Mouse (Mus musculus) embryonic facial prominence, embryonic 10.5 days (tissue): Measurements from ENCODE around the gene Atxn1. TPM values are rescaled to one million over a fixed set of nuclear protein-coding genes. Genes with fewer than 3 reads are reported as not detected.

Experiments used
- DNase-seq: peaks from one replicate; pipeline ENCODE4 v3.0.0-alpha.2; 2017; ENCODE audit warnings: low spot score
- H3K27ac ChIP-seq: fragments of 300-500 bp; sonication (generic); replicated peaks from 2 replicates; pipeline ENCODE4 v1.5.1; 2016; ENCODE audit warnings: mild to moderate bottlenecking
- H3K27me3 ChIP-seq: fragments of 300-500 bp; sonication (generic); replicated peaks from 2 replicates; pipeline ENCODE4 v1.6.1; 2016; ENCODE audit warnings: low read depth, mild to moderate bottlenecking; ENCODE audit not compliant: poor library complexity, severe bottlenecking
- H3K36me3 ChIP-seq: fragments of 300-500 bp; sonication (generic); replicated peaks from 2 replicates; pipeline ENCODE4 v1.6.1; 2016; ENCODE audit warnings: mild to moderate bottlenecking, moderate library complexity
- H3K4me1 ChIP-seq: fragments of 300-500 bp; sonication (generic); 2 replicates; pipeline ENCODE4 v1.6.1; 2016
- H3K4me3 ChIP-seq: fragments of 300-500 bp; sonication (generic); 2 replicates; pipeline ENCODE4 v1.5.1; 2016; ENCODE audit warnings: mild to moderate bottlenecking, moderate library complexity
- H3K9me3 ChIP-seq: fragments of 300-500 bp; sonication (generic); 2 replicates; pipeline ENCODE4 v1.6.1; 2016; ENCODE audit warnings: mild to moderate bottlenecking
- WGBS: fragments of 180-500 bp; shearing (Covaris S2); methylation state at CpG from one replicate; pipeline ENCODE4 v1.1.7; 2016; 5-methylcytosine and 5-hydroxymethylcytosine counted together
- polyA plus RNA-seq: library from polyadenylated mRNA; unstranded; fragments of >200 nt; fragmentation: Nextera tagmentation; extraction: Ambion mirVana; gene quantifications from 2 replicates; pipeline ENCODE4 v1.2.1, GENCODE M21; 2016

Atxn1 gene
- polyA plus RNA-seq, 1 experiment from 2014 or later, result 1.1 TPM

DNA sequence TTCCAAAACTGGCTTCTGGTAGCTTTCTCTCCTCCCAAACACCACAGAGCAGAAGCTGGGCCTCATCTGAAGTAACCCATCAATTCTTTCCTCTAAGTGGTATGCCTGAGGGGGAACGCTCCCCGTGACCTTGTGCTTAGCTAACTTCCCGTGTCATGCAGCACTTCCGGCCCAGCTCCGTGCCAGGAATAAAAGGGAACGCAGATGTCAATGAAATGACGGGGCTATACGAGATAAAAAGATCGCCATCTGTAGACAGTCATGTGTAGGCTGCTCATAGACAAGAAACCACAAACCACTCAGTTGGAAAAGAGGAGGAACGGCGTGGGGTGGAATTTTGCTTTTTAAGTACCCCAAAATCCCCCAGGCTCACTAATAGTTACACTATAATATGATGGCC is 271.3 kb downstream of the Atxn1 start:
- peaks cover 20% of the 10 kb centered on the region for H3K4me1 ChIP-seq
- DNase-seq, result peak; percentile 47
- H3K4me3 ChIP-seq, result no peak overlapping the region
- no peaks in the 10 kb centered on the region for H3K27me3 ChIP-seq
- WGBS, result 46% methylated on average over 11 of the region's 11 CpGs
- peaks cover 3% of the 10 kb centered on the region; the same call in 1 of the 2 replicates for H3K36me3 ChIP-seq
- no peak overlapping the region; the same call in 1 of the 2 replicates for H3K27ac ChIP-seq
- H3K9me3 ChIP-seq, result no peaks in the 10 kb centered on the region

DNA sequence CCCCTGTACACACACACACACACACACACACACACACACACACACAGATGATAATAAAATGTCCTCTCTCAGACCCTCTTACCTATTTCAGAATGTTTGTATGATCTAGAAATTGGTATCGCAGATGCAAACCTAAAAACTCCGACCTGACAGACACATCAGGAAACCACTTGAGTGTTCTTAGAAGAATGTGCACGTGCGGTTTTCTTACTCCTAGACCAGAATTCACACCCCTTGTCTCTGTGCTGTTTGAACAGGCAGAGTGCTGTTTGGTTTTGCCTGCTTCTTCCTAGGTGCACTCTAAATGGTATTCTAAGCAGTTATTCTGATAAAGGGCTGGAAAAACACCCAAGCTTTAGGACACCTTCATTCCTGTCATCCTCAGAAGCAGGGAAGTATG is 271.7 kb downstream of the Atxn1 start:
- H3K4me3 ChIP-seq, result no peak overlapping the region
- WGBS, result 83% methylated on average over 4 of the region's 4 CpGs
- no peaks in the 10 kb centered on the region for H3K27me3 ChIP-seq
- no peak for DNase-seq
- peaks cover 3% of the 10 kb centered on the region; the same call in 1 of the 2 replicates for H3K36me3 ChIP-seq
- H3K27ac ChIP-seq, result peak overlapping the region; percentile 55; the same call in 1 of the 2 replicates
- no peaks in the 10 kb centered on the region for H3K9me3 ChIP-seq
- H3K4me1 ChIP-seq, result peaks cover 18% of the 10 kb centered on the region

DNA sequence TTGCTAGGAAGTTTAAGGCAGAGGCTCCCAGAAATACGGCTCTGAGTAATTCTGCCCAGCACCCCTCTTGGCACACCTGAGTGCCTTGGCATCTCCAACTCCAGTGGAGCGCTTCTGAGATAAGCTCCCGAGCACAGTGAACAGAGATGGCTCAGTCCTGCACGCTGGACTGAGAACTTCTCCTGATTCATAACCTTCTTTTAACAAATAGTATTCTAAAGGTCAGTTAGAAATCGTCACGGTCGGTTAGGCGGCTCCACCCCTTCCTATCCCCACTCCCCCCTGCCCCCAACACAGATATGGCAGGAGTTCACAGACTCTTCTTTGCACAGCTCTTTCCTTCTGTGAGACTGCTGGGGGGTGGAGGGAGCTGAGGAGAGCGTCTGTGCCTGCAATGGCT is 272.4 kb downstream of the Atxn1 start:
- Histone ChIP-seq H3K9me3 (no peaks in the 10 kb centered on the region), H3K4me3 (no peak overlapping the region), H3K27ac (peak overlapping the region; percentile 55), H3K27me3 (no peaks in the 10 kb centered on the region), H3K4me1 (peaks cover 18% of the 10 kb centered on the region), H3K36me3 (peaks cover 3% of the 10 kb centered on the region; the same call in 1 of the 2 replicates)
- no peak for DNase-seq
- WGBS, result 67% methylated on average over 9 of the region's 9 CpGs

DNA sequence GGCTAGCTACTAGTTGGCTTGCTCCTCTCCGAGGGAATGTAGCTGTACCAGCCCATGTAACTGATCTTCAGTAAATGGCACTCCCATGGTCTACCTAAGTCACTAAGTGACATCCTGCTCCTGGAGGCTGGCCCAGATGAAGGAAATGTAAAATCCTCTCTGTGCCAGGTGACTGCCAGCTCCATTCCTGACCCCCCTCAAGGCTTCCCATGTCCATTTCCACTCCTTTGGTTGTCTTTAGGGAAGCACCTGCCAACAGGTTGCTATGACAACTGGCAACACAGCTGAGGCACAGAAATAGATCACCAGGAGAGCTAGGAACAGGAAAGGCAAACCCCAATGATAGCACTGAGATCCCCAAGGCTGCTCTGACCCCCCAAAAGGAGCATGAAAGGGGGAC is 274.4 kb downstream of the Atxn1 start:
- Histone ChIP-seq H3K9me3 (no peaks in the 10 kb centered on the region), H3K36me3 (no peaks in the 10 kb centered on the region), H3K27me3 (no peaks in the 10 kb centered on the region), H3K4me3 (no peak overlapping the region), H3K4me1 (peaks cover 23% of the 10 kb centered on the region), H3K27ac (no peak overlapping the region)
- 82% methylated on average over 1 of the region's 1 CpGs for WGBS
- DNase-seq, result no peak

GRCm38 (mm10) chr13:45688864-45689263 is 275.9 kb downstream of the Atxn1 start:
- H3K4me3 ChIP-seq, result no peak overlapping the region
- no peaks in the 10 kb centered on the region for H3K27me3 ChIP-seq
- 77% methylated on average over 2 of the region's 2 CpGs for WGBS
- no peaks in the 10 kb centered on the region for H3K9me3 ChIP-seq
- no peaks in the 10 kb centered on the region for H3K36me3 ChIP-seq
- H3K27ac ChIP-seq, result no peak overlapping the region
- H3K4me1 ChIP-seq, result peaks cover 22% of the 10 kb centered on the region
- no peak for DNase-seq

DNA sequence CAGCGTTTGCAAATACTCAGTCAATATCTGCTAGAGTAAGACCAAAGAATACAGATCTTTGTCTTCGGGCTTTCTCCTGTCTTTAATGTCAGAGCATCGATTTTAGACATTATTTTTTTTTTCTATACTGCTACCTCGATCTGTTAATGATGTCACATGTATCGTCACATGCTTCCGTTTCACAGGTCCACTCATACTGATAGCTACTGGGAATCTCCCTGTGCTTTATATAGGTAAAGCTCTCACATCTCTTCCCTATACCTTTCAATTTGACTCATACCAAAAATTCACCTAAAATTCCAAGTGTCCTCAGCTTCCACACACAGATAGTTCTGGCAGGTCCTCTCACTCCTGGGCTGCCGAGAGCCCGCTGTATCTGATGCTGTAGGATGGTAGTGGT is 277.2 kb downstream of the Atxn1 start:
- 90% methylated on average over 8 of the region's 8 CpGs for WGBS
- no peaks in the 10 kb centered on the region for H3K9me3 ChIP-seq
- peaks cover 9% of the 10 kb centered on the region for H3K4me1 ChIP-seq
- H3K36me3 ChIP-seq, result no peaks in the 10 kb centered on the region
- H3K27me3 ChIP-seq, result no peaks in the 10 kb centered on the region
- no peak overlapping the region for H3K27ac ChIP-seq
- H3K4me3 ChIP-seq, result no peak overlapping the region
- DNase-seq, result no peak

DNA sequence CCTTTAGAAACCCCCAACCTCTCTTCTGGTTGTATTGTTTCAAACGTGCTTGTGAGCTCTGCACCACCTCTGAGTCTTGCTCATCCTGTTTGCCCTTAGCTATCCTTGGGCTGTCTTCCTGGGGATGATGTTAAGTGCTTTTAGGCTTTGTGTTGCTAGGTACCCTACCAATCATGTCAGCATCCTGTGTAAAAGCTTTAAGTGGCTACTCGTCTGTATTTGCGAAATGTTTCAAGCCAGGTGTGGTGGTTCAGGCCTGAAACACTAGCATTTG is 278.6 kb downstream of the Atxn1 start:
- Histone ChIP-seq H3K9me3 (no peaks in the 10 kb centered on the region), H3K36me3 (no peaks in the 10 kb centered on the region), H3K4me3 (no peak overlapping the region), H3K27ac (no peak overlapping the region), H3K4me1 (peaks cover 4% of the 10 kb centered on the region), H3K27me3 (no peaks in the 10 kb centered on the region)
- DNase-seq, result no peak
- 53% methylated on average over 3 of the region's 3 CpGs for WGBS

GRCm38 (mm10) chr13:45685575-45686308 is 279.1 kb downstream of the Atxn1 start:
- Histone ChIP-seq H3K27me3 (no peaks in the 10 kb centered on the region), H3K27ac (no peak overlapping the region), H3K36me3 (no peaks in the 10 kb centered on the region), H3K9me3 (no peaks in the 10 kb centered on the region), H3K4me3 (no peak overlapping the region), H3K4me1 (peaks cover 4% of the 10 kb centered on the region)
- no peak for DNase-seq
- 83% methylated on average over 7 of the region's 7 CpGs for WGBS

DNA sequence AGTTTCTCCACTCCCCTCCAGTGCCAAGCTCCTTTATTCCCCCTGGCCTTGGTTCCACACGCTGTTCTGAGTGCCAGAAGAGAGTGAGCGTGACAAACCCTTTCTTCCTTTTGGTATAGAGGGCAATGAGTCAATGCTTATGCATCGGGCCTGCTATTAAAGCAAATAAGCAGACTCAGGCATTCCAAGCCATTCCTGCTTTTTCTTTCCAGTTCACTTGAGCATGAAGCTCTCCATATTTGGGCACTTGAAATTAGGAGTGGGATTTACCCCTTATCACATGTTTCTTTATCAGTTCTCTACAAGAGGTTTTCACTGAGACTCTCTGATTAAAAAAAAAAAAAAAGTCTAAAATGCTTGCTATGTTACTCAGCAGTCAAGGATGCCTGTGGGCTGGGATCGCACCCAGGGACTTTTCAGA is 279.9 kb downstream of the Atxn1 start:
- Histone ChIP-seq H3K9me3 (no peaks in the 10 kb centered on the region), H3K27ac (no peak overlapping the region), H3K27me3 (no peaks in the 10 kb centered on the region), H3K4me3 (no peak overlapping the region), H3K36me3 (no peaks in the 10 kb centered on the region), H3K4me1 (peaks cover 4% of the 10 kb centered on the region)
- DNase-seq, result no peak
- WGBS, result 76% methylated on average over 4 of the region's 4 CpGs

GRCm38 (mm10) chr13:45683991-45684390 is 280.8 kb downstream of the Atxn1 start:
- Histone ChIP-seq H3K4me1 (peaks cover 4% of the 10 kb centered on the region), H3K27ac (no peak overlapping the region), H3K36me3 (no peaks in the 10 kb centered on the region), H3K9me3 (no peaks in the 10 kb centered on the region), H3K4me3 (no peak overlapping the region), H3K27me3 (no peaks in the 10 kb centered on the region)
- DNase-seq, result no peak
- 77% methylated on average over 3 of the region's 3 CpGs for WGBS

DNA sequence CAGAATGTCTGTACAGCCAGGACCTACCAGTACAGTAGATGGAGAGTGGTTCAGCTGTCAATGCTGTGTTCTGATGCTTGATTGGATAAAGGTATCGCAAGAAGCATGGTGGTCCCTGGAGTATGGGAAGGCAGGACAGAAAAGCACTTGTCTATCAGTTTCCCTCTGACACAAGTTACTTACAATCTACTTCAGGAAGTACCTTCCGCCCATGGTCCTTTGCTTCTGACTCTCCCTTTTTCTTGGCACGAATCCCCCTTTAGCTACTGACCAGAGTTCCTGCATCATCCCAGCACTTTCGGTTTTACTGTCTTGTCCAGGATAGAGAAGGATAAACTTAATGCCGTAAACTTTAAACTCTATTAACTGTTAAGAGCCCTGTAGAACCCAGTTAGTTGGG is 283.6 kb downstream of the Atxn1 start:
- H3K36me3 ChIP-seq, result no peaks in the 10 kb centered on the region
- WGBS, result 93% methylated on average over 5 of the region's 5 CpGs
- no peak for DNase-seq
- no peaks in the 10 kb centered on the region for H3K9me3 ChIP-seq
- peaks cover 6% of the 10 kb centered on the region for H3K4me1 ChIP-seq
- H3K4me3 ChIP-seq, result no peak overlapping the region
- no peak overlapping the region for H3K27ac ChIP-seq
- no peaks in the 10 kb centered on the region for H3K27me3 ChIP-seq

DNA sequence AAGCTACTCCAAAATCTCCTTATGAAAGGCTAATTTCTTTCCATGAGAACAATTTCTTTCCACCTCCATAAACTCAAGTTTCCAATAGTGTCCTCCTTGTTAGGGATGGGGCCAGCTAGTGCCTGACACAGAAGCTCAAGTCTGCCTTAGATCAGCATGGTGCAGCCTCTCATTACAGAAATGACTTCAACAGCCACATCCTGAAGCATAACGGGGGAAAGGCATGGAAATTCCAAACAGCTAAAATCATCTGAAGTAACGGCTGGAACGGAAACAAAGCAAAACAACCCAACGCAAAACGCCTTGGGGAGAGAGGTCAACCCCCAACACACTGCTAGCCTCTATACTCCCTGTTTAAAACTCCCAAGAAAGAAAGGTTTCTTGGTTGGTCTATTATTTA is 284.2 kb downstream of the Atxn1 start:
- Histone ChIP-seq H3K4me3 (no peak overlapping the region), H3K36me3 (no peaks in the 10 kb centered on the region), H3K27me3 (no peaks in the 10 kb centered on the region), H3K9me3 (no peaks in the 10 kb centered on the region), H3K27ac (no peak overlapping the region), H3K4me1 (peaks cover 6% of the 10 kb centered on the region; the same call in 1 of the 2 replicates)
- no peak for DNase-seq
- 76% methylated on average over 5 of the region's 5 CpGs for WGBS

- peaks cover 6% of the 10 kb centered on the region; the same call in 1 of the 2 replicates for H3K4me1 ChIP-seq
- no peak overlapping the region for H3K4me3 ChIP-seq
- H3K27ac ChIP-seq, result no peak overlapping the region
- no peaks in the 10 kb centered on the region for H3K27me3 ChIP-seq
- no peaks in the 10 kb centered on the region for H3K9me3 ChIP-seq
- no peak for DNase-seq
- 96% methylated on average over 1 of the region's 1 CpGs for WGBS
- H3K36me3 ChIP-seq, result no peaks in the 10 kb centered on the region
Observed at GRCm38 (mm10) chr13:45679096-45679495, 285.7 kb downstream of the Atxn1 start.
